Comparison of ENCODE assay signal across 11 mouse cellular contexts in genomic region chrX:11802074-11802899, GRCm38 (mm10).
A peak's percentile ranks its signal among the peaks of the same experiment; 100 is the strongest.
DNase-seq lines count a peak whose midpoint lies in the region; ATAC-seq lines count a peak whose summit lies in the region.
"Had no signal": no experiment of that assay in that cellular context is flagged by ENCODE, and none has a peak within 500 bp of the region (broad histone marks: within the 10 kb centered on the region; RNA-seq: fewer than 3 reads in every experiment).

No protein-coding gene starts in this region.

- 43% methylated on average over 8 of the region's 8 CpGs for WGBS in embryonic facial prominence, embryonic 14.5 days
- WGBS in stomach, embryonic 16.5 days = 51% methylated on average over 8 of the region's 8 CpGs

- H3K4me2 ChIP-seq in embryonic facial prominence, embryonic 14.5 days (ENCODE audit: low read depth, low read length) = no peak overlapping the region
- no peak overlapping the region for H3K4me2 ChIP-seq in stomach, embryonic 16.5 days (ENCODE audit: low read depth, low read length)

- DNase-seq in gastrocnemius, postnatal 10 days = peak; percentile 29
- DNase-seq in gastrocnemius, adult 18-20 months (ENCODE audit: low spot score) = no peak
- peak; percentile 70 for DNase-seq in embryonic facial prominence, embryonic 14.5 days (ENCODE audit: low spot score)
- no peak for DNase-seq in natural killer cell, adult 2 months (ENCODE audit: low spot score in 2 of 2)
- DNase-seq in spleen, adult 12 weeks (ENCODE audit: low spot score) = no peak
- DNase-seq: right cerebral cortex, adult 18-20 months had no signal

- H3K27ac ChIP-seq in embryonic facial prominence, embryonic 14.5 days (replicated peaks; ENCODE audit: low read depth, low read length) = no peak overlapping the region
- 0 out of 2 replicates have a peak overlapping the region, but pooled peaks have one; percentile 24 for H3K27ac ChIP-seq in stomach, embryonic 16.5 days (ENCODE audit: low read length)

- no peak overlapping the region for H3K9ac ChIP-seq in embryonic facial prominence, embryonic 14.5 days (ENCODE audit: low read depth, low read length)
- H3K9ac ChIP-seq in stomach, embryonic 16.5 days (ENCODE audit: low read length) = no peak overlapping the region

- no peak for ATAC-seq in megakaryocyte, adult 5-6 weeks (ENCODE audit: poor library complexity, severe bottlenecking)
- peak; percentile 34; the same call in 1 of the 2 replicates for ATAC-seq in embryonic facial prominence, embryonic 14.5 days (ENCODE audit: low read depth)
- ATAC-seq in stomach, embryonic 16.5 days (ENCODE audit: insufficient read depth, low FRiP score) = no peak

- peaks cover 41% of the 10 kb centered on the region for H3K4me1 ChIP-seq in megakaryocyte, embryonic 14.5 days
- H3K4me1 ChIP-seq in embryonic facial prominence, embryonic 14.5 days (ENCODE audit: control insufficient read depth, insufficient read depth, low read length) = no peaks in the 10 kb centered on the region; the same call in 1 of the 2 replicates
- H3K4me1 ChIP-seq in stomach, embryonic 16.5 days (ENCODE audit: control insufficient read depth, insufficient read depth, low read length) = no peaks in the 10 kb centered on the region

- H3K27me3 ChIP-seq in megakaryocyte, embryonic 14.5 days (replicated peaks) = peaks cover 65% of the 10 kb centered on the region
- peaks cover 33% of the 10 kb centered on the region for H3K27me3 ChIP-seq in embryonic facial prominence, embryonic 14.5 days (replicated peaks; ENCODE audit: control insufficient read depth, insufficient read depth, low read length)
- peaks cover 29% of the 10 kb centered on the region; the same call in 1 of the 2 replicates for H3K27me3 ChIP-seq in stomach, embryonic 16.5 days (ENCODE audit: control insufficient read depth, insufficient read depth, low read length)

- H3K36me3 ChIP-seq in megakaryocyte, embryonic 14.5 days (replicated peaks; ENCODE audit: low read length) = no peaks in the 10 kb centered on the region
- H3K36me3 ChIP-seq in embryonic facial prominence, embryonic 14.5 days (ENCODE audit: control insufficient read depth, insufficient read depth, low read length) = no peaks in the 10 kb centered on the region
- no peaks in the 10 kb centered on the region for H3K36me3 ChIP-seq in stomach, embryonic 16.5 days (ENCODE audit: control insufficient read depth, insufficient read depth, low read length)
- H3K36me3 ChIP-seq: G1E; midbrain, embryonic 10.5 days had no signal

- H3K9me3 ChIP-seq in megakaryocyte, embryonic 14.5 days = peaks cover 4% of the 10 kb centered on the region
- H3K9me3 ChIP-seq in embryonic facial prominence, embryonic 14.5 days (ENCODE audit: control insufficient read depth, low read length) = no peaks in the 10 kb centered on the region
- no peaks in the 10 kb centered on the region for H3K9me3 ChIP-seq in stomach, embryonic 16.5 days (replicated peaks; ENCODE audit: control insufficient read depth, low read length)
- H3K9me3 ChIP-seq: G1E; midbrain, embryonic 10.5 days had no signal

- peak overlapping the region; percentile 23 for H3K4me3 ChIP-seq in megakaryocyte, embryonic 14.5 days (replicated peaks)
- H3K4me3 ChIP-seq in embryonic facial prominence, embryonic 14.5 days (ENCODE audit: low read depth, low read length) = no peak overlapping the region
- H3K4me3 ChIP-seq in stomach, embryonic 16.5 days (replicated peaks; ENCODE audit: low read length) = no peak overlapping the region
- H3K4me3 ChIP-seq: midbrain, embryonic 10.5 days had no signal

Comparison
In these comparisons a context has a peak if more than half of its experiments do, and no peak if none do; other contexts are left out.
1. DNase-seq: peak in gastrocnemius, postnatal 10 days (single experiment) and embryonic facial prominence, embryonic 14.5 days (single experiment); none in gastrocnemius, adult 18-20 months (single experiment), natural killer cell, adult 2 months (0 of 2) and spleen, adult 12 weeks (single experiment).